Mouse (Mus musculus) ES-Bruce4 (cell line): ENCODE results near the gene Anxa6.

Source experiments
- CTCF ChIP-seq: IDR thresholded peaks from one replicate; pipeline ENCODE4 v1.8.1; 2011; ENCODE audit warnings: low read depth, low read length
- POLR2A ChIP-seq: IDR thresholded peaks from one replicate; pipeline ENCODE4 v1.8.1; 2011; ENCODE audit warnings: low read length; ENCODE audit not compliant: insufficient read depth

- no peak for TF ChIP-seq CTCF
- TF ChIP-seq POLR2A, result no peak
Measured at GRCm38 (mm10) chr11:54958571-54959073, 74.6 kb downstream of the Anxa6 start.
